Mouse (Mus musculus) forebrain, embryonic 15.5 days (tissue): ENCODE measurements at regions not wholly inside any gene's neighbourhood (a gene's known extent, or its start where the extent isn't known, plus 50 kb on each side); places are given as distances from the start of the nearest gene placed in this dataset.

Source experiments
- ATAC-seq: fragments of 200-750 bp; cut with Nextera tagmentation; replicated peaks from 2 replicates; pipeline ENCODE4 v1.8.0; 2017; ENCODE audit warnings: mild to moderate bottlenecking, moderate TSS enrichment, moderate library complexity
- H3K27ac ChIP-seq: fragments of 300-500 bp; sonication (generic); replicated peaks from 2 replicates; pipeline ENCODE4 v1.5.1; 2015; ENCODE audit warnings: mild to moderate bottlenecking, inconsistent platforms
- H3K27me3 ChIP-seq: fragments of 300-500 bp; sonication (generic); 2 replicates; pipeline ENCODE4 v1.6.1; 2015; ENCODE audit warnings: inconsistent platforms
- H3K36me3 ChIP-seq: fragments of 300-500 bp; sonication (generic); 2 replicates; pipeline ENCODE4 v1.6.1; 2015; ENCODE audit warnings: mild to moderate bottlenecking, inconsistent platforms
- H3K4me1 ChIP-seq: fragments of 300-500 bp; sonication (generic); 2 replicates; pipeline ENCODE4 v1.6.1; 2015; ENCODE audit warnings: inconsistent platforms
- H3K4me2 ChIP-seq: fragments of 300-500 bp; sonication (generic); replicated peaks from 2 replicates; pipeline ENCODE4 v1.6.1; 2015; ENCODE audit warnings: mild to moderate bottlenecking, inconsistent platforms
- H3K4me3 ChIP-seq: fragments of 300-500 bp; sonication (generic); 2 replicates; pipeline ENCODE4 v1.5.1; 2015; ENCODE audit warnings: mild to moderate bottlenecking, inconsistent platforms
- H3K9ac ChIP-seq: fragments of 300-500 bp; sonication (generic); replicated peaks from 2 replicates; pipeline ENCODE4 v1.6.1; 2015; ENCODE audit warnings: mild to moderate bottlenecking, inconsistent platforms
- H3K9me3 ChIP-seq: fragments of 300-500 bp; sonication (generic); 2 replicates; pipeline ENCODE4 v1.6.1; 2016; ENCODE audit warnings: inconsistent platforms
- WGBS: fragments of 180-500 bp; shearing (Covaris S2); methylation state at CpG from one replicate; pipeline ENCODE4 v1.1.7; 2015; ENCODE audit warnings: mixed read lengths; 5-methylcytosine and 5-hydroxymethylcytosine counted together

GRCm38 (mm10) chr9:43899239-43899638 is 143.9 kb upstream of the Thy1 start:
- H3K4me2 ChIP-seq = no peak overlapping the region
- H3K36me3 ChIP-seq = no peaks in the 10 kb centered on the region
- no peaks in the 10 kb centered on the region for H3K9me3 ChIP-seq
- H3K27ac ChIP-seq = no peak overlapping the region
- no peak overlapping the region for H3K9ac ChIP-seq
- no peak overlapping the region for H3K4me3 ChIP-seq
- peak; percentile 65; the same call in 1 of the 2 replicates for ATAC-seq
- 32% methylated on average over 4 of the region's 4 CpGs for WGBS
- H3K4me1 ChIP-seq = peaks cover 30% of the 10 kb centered on the region
- H3K27me3 ChIP-seq = no peaks in the 10 kb centered on the region

DNA sequence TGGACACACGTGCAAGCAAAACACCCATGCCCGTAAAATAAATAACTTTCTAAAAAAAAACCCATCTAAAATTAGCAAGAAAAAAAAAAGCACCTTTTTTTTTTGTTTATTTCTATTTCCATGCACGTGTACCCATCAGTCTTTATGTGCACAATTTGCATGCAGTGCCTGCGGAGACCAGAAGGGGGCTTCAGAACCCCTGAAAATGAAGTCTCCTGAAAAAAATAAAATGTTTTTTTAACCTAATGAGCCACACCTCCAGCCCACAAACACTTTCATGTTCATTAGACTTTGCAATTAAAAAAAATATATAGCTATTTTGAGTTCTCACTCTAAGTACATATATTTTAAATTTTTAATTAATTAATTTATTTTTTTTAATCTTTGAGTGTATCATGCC is 134.9 kb upstream of the Thy1 start:
- no peak overlapping the region for H3K9ac ChIP-seq
- no peaks in the 10 kb centered on the region for H3K9me3 ChIP-seq
- no peak overlapping the region for H3K4me3 ChIP-seq
- no peaks in the 10 kb centered on the region for H3K4me1 ChIP-seq
- no peaks in the 10 kb centered on the region for H3K36me3 ChIP-seq
- H3K27me3 ChIP-seq = no peaks in the 10 kb centered on the region
- H3K4me2 ChIP-seq = no peak overlapping the region
- no peak overlapping the region for H3K27ac ChIP-seq
- ATAC-seq = no peak
- WGBS = 85% methylated on average over 4 of the region's 4 CpGs

DNA sequence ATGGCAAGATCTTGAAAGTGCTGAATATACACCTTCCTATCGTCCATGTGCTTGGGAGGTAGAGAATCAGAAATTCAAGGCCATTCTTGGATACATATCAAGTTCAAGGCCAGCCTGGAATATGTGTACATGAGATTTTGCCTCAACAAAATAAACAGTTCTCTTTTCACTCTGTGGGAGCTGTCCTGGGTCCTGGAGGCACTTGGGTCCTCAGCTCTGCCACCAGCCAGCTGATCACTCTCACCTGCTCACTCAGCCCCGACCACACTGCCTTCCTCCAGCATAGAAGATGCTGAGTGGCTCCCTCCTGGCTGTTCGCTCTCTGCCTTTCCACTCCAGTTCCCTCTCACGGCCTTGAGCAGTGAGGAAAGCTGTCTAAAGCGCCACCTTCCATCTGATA is 128.2 kb upstream of the Thy1 start:
- Histone ChIP-seq H3K9me3 (no peaks in the 10 kb centered on the region), H3K27ac (no peak overlapping the region), H3K4me2 (no peak overlapping the region), H3K4me1 (peaks cover 16% of the 10 kb centered on the region), H3K36me3 (no peaks in the 10 kb centered on the region), H3K4me3 (no peak overlapping the region), H3K27me3 (no peaks in the 10 kb centered on the region), H3K9ac (no peak overlapping the region)
- ATAC-seq = no peak
- 71% methylated on average over 5 of the region's 5 CpGs for WGBS

GRCm38 (mm10) chr9:43917467-43917866 is 125.7 kb upstream of the Thy1 start:
- Histone ChIP-seq H3K27me3 (no peaks in the 10 kb centered on the region), H3K4me2 (no peak overlapping the region), H3K4me3 (no peak overlapping the region), H3K4me1 (peaks cover 39% of the 10 kb centered on the region), H3K27ac (no peak overlapping the region), H3K36me3 (no peaks in the 10 kb centered on the region), H3K9ac (no peak overlapping the region), H3K9me3 (no peaks in the 10 kb centered on the region)
- no peak for ATAC-seq
- WGBS = 29% methylated on average over 10 of the region's 10 CpGs

DNA sequence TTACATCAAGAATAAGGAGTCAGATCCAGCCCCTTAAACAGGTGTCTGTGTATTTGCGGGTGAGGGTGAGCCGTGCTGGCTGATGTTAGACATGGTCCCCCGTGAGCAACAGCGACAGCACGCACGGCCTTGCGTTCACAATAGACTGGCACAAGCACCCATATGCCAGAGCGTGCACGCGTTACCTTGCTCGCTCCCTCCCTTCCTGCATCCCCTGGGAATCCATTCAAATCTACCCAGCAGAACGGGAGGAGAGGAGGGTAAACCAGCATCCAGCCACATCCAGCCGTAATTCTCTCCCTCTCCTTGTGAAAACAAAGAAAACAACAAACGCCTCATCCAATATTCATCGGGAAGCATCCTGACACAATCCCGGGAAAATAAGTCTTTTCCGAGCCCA is 124.2 kb upstream of the Thy1 start:
- Histone ChIP-seq H3K9me3 (no peaks in the 10 kb centered on the region), H3K36me3 (no peaks in the 10 kb centered on the region), H3K27me3 (no peaks in the 10 kb centered on the region), H3K27ac (peak overlapping the region; percentile 82), H3K9ac (peak overlapping the region; percentile 17; the same call in 1 of the 2 replicates), H3K4me2 (no peak overlapping the region), H3K4me1 (peaks cover 48% of the 10 kb centered on the region), H3K4me3 (no peak overlapping the region)
- no peak for ATAC-seq
- WGBS = 22% methylated on average over 17 of the region's 17 CpGs

- H3K27ac ChIP-seq = peak overlapping the region; percentile 82
- no peaks in the 10 kb centered on the region for H3K36me3 ChIP-seq
- ATAC-seq = peak; percentile 63
- H3K27me3 ChIP-seq = no peaks in the 10 kb centered on the region
- H3K4me3 ChIP-seq = peak overlapping the region; percentile 14
- H3K4me2 ChIP-seq = peak overlapping the region; percentile 25
- WGBS = 4% methylated on average over 24 of the region's 24 CpGs
- H3K9ac ChIP-seq = peak overlapping the region; percentile 29; the same call in 1 of the 2 replicates
- no peaks in the 10 kb centered on the region for H3K9me3 ChIP-seq
- H3K4me1 ChIP-seq = peaks cover 48% of the 10 kb centered on the region
Observed at GRCm38 (mm10) chr9:43920053-43920754, 123.0 kb upstream of the Thy1 start.

DNA sequence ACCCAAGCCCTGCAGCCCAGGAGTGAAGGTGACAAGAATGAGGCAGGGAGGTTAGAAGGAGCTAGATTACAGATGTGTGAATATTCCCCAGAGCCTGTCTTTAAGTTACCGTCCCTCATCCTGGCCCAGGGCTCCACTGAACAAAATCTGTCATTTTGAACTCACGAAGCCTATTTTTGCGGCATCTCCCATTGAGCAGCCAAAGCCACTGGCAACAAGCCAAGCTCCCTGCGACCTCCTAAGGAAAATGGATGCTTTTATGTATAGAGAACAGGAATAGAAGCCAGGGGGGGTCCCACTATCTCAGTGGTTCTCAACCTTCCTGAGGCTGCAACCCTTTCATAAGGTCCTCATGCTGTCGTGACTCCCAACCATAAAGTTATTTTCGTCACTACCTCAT is 121.0 kb upstream of the Thy1 start:
- Histone ChIP-seq H3K9me3 (no peaks in the 10 kb centered on the region), H3K4me1 (peaks cover 48% of the 10 kb centered on the region), H3K9ac (no peak overlapping the region), H3K27ac (peak overlapping the region; percentile 39; the same call in 1 of the 2 replicates), H3K36me3 (no peaks in the 10 kb centered on the region), H3K4me3 (no peak overlapping the region), H3K27me3 (no peaks in the 10 kb centered on the region), H3K4me2 (no peak overlapping the region)
- ATAC-seq = no peak
- WGBS = 20% methylated on average over 6 of the region's 6 CpGs

- Histone ChIP-seq H3K9ac (no peak overlapping the region), H3K36me3 (no peaks in the 10 kb centered on the region), H3K9me3 (no peaks in the 10 kb centered on the region), H3K4me2 (no peak overlapping the region), H3K4me1 (peaks cover 48% of the 10 kb centered on the region), H3K27ac (no peak overlapping the region), H3K4me3 (no peak overlapping the region), H3K27me3 (no peaks in the 10 kb centered on the region)
- ATAC-seq = no peak
- 26% methylated on average over 4 of the region's 4 CpGs for WGBS
Observed at GRCm38 (mm10) chr9:43923088-43923487, 120.1 kb upstream of the Thy1 start.

GRCm38 (mm10) chr9:43924795-43925194 is 118.4 kb upstream of the Thy1 start:
- Histone ChIP-seq H3K9me3 (no peaks in the 10 kb centered on the region), H3K27ac (no peak overlapping the region), H3K4me2 (no peak overlapping the region), H3K9ac (no peak overlapping the region), H3K4me3 (no peak overlapping the region), H3K36me3 (no peaks in the 10 kb centered on the region), H3K27me3 (no peaks in the 10 kb centered on the region), H3K4me1 (peaks cover 42% of the 10 kb centered on the region)
- no peak for ATAC-seq
- 27% methylated on average over 15 of the region's 15 CpGs for WGBS

DNA sequence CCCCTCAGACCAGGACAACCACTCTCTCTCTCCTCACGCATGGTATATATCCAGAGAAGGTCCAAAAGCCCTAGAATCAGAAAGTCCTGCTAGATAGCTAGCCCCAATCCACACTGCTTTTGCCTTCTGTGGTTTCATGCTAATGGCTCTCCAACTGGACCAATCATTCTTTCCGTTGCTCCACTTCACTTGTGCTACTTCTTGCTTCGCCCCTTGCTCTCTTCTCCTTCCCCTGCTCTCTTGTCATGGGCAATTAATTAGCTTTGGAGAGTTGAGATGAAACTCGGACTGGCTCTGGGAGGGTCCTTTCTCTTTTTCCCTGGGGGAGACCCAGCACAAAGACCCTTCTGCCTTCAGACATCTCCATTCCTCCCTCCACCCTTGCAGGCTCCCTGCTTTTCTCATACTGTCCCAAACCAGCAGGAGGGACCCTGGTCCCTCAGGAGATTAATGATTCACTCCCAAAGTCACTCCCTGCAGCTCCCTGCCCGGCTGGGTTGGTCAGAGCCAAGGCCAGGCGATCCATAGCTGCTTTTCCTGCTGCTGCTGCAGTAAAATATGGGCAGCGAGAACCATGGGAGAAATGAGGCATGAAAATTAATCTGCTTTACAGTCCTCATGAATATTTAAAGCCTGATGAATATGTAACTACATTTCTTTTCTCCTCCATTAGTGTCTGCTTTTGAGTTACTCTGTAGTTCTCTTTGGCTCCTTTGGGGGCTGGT is 113.7 kb upstream of the Thy1 start:
- no peaks in the 10 kb centered on the region for H3K27me3 ChIP-seq
- peak overlapping the region; percentile 27 for H3K4me2 ChIP-seq
- H3K9ac ChIP-seq = peak overlapping the region; percentile 24; the same call in 1 of the 2 replicates
- peak overlapping the region; percentile 95 for H3K27ac ChIP-seq
- no peaks in the 10 kb centered on the region for H3K9me3 ChIP-seq
- 17% methylated on average over 7 of the region's 7 CpGs for WGBS
- H3K4me1 ChIP-seq = peaks cover 51% of the 10 kb centered on the region
- ATAC-seq = peak; percentile 65
- H3K4me3 ChIP-seq = no peak overlapping the region
- no peaks in the 10 kb centered on the region for H3K36me3 ChIP-seq

DNA sequence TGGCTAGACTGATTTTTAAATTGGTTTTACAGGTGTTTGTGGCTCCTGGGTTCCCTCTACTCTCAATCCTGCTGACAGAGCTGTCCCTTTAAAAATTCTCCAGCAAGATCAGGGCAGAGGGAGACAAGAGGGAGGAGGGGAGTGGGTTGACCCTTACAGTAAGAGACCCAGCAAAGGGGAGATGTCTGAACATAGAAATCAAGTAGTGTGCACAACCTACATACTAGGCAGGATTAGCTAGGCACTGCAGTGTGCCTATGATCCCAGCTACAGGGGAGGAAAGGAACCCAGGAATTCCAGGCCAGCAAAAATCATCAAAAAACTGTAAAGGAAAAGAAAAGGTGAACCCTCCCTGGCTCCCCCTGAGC is 113.2 kb upstream of the Thy1 start:
- Histone ChIP-seq H3K4me2 (no peak overlapping the region), H3K9me3 (no peaks in the 10 kb centered on the region), H3K36me3 (no peaks in the 10 kb centered on the region), H3K27me3 (no peaks in the 10 kb centered on the region), H3K4me1 (peaks cover 56% of the 10 kb centered on the region), H3K9ac (no peak overlapping the region), H3K27ac (peak overlapping the region; percentile 95), H3K4me3 (no peak overlapping the region)
- peak; percentile 37 for ATAC-seq

DNA sequence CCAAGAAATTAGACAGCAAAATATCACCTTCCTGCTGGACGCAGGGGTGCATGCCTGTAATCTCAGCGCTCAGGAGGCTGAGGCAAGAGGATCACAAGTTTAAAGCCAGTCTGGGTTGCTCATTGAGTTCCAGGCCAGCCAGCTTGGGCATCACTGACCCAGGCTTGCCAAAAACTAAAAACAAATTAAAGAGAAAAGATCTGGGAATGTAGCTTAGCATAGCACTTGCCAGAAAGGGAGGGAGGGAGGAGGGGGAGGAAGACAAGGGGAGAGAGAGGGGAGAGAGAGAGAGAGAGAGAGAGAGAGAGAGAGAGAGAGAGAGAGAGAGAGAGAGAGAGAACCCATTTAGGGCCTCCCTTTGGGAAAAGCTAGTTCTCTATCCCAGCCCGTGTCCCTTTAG is 112.7 kb upstream of the Thy1 start:
- no peak for ATAC-seq
- 46% methylated on average over 3 of the region's 3 CpGs for WGBS
- peaks cover 56% of the 10 kb centered on the region for H3K4me1 ChIP-seq
- no peaks in the 10 kb centered on the region for H3K36me3 ChIP-seq
- H3K9ac ChIP-seq = no peak overlapping the region
- H3K4me3 ChIP-seq = no peak overlapping the region
- H3K27ac ChIP-seq = peak overlapping the region; percentile 95
- H3K27me3 ChIP-seq = no peaks in the 10 kb centered on the region
- no peak overlapping the region for H3K4me2 ChIP-seq
- no peaks in the 10 kb centered on the region for H3K9me3 ChIP-seq
